ENCODE assay signal across 8 mouse cellular contexts in the genomic region with DNA sequence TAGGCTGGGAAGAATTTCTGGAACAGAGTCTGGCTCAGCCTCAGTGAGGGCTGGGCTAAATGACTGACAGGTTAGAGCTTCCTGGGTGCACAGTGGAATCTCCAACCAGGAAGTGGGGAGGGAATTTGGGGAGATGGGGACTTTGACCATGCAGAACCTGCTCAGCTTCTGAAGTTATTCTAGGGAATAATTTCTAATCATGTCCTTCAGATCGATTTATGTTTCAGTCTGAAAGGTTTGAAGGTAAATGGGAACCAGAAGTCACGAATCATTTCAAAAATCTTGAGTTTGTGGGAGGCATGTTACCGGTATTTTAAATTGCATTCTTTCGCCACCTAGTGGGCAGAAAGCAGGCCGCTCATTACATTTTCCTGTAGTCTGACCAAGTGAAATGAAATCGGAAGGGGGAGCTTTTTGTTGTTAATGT.
DNase-seq lines count a peak whose midpoint lies in the region; ATAC-seq lines count a peak whose summit lies in the region.

No protein-coding gene starts in this region.

- H3K36me3 ChIP-seq in intestine, embryonic 15.5 days, result no peaks in the 10 kb centered on the region
- no peaks in the 10 kb centered on the region for H3K36me3 ChIP-seq in stomach, embryonic 14.5 days (ENCODE audit: control insufficient read depth, insufficient read depth, low read length)

- no peaks in the 10 kb centered on the region for H3K9me3 ChIP-seq in intestine, embryonic 15.5 days
- H3K9me3 ChIP-seq in stomach, embryonic 14.5 days (ENCODE audit: control insufficient read depth, low read depth, low read length), result no peaks in the 10 kb centered on the region

- peak; percentile 33 for DNase-seq in gastrocnemius, adult 18-20 months (ENCODE audit: low spot score)
- DNase-seq in gastrocnemius, postnatal 36 days, result no peak
- DNase-seq in cerebellum, adult 9-10 months, result peak; percentile 42
- DNase-seq in frontal cortex, adult 2 months (ENCODE audit: extremely low spot score in 1 of 2, low spot score in 1 of 2), result peak; percentile 32 to 79
- peak; percentile 66 to 79 for DNase-seq in left cerebral cortex, postnatal 14 days (ENCODE audit: low spot score in 2 of 2)
- DNase-seq in mesoderm, embryonic 11.5 days (ENCODE audit: low read depth, low spot score), result peak; percentile 58

- ATAC-seq in intestine, embryonic 15.5 days, result peak; percentile 85
- no peak for ATAC-seq in stomach, embryonic 14.5 days (ENCODE audit: insufficient number of reproducible peaks, insufficient read depth, low FRiP score, low read depth)

- no peak overlapping the region for H3K4me3 ChIP-seq in intestine, embryonic 15.5 days (replicated peaks)
- no peak overlapping the region for H3K4me3 ChIP-seq in stomach, embryonic 14.5 days (ENCODE audit: low read depth, low read length)

- H3K9ac ChIP-seq in intestine, embryonic 15.5 days, result no peak overlapping the region
- H3K9ac ChIP-seq in stomach, embryonic 14.5 days (replicated peaks; ENCODE audit: low read depth, low read length), result no peak overlapping the region

- H3K27ac ChIP-seq in intestine, embryonic 15.5 days, result no peak overlapping the region
- H3K27ac ChIP-seq in stomach, embryonic 14.5 days (ENCODE audit: low read length), result no peak overlapping the region

- WGBS in intestine, embryonic 15.5 days, result 6% methylated on average over 6 of the region's 6 CpGs
- WGBS in stomach, embryonic 14.5 days, result 5% methylated on average over 6 of the region's 6 CpGs

- H3K27me3 ChIP-seq in intestine, embryonic 15.5 days (replicated peaks), result no peaks in the 10 kb centered on the region
- H3K27me3 ChIP-seq in stomach, embryonic 14.5 days (ENCODE audit: control insufficient read depth, insufficient read depth, low read length), result no peaks in the 10 kb centered on the region

- H3K4me1 ChIP-seq in intestine, embryonic 15.5 days (replicated peaks), result no peaks in the 10 kb centered on the region
- H3K4me1 ChIP-seq in stomach, embryonic 14.5 days (ENCODE audit: control insufficient read depth, insufficient read depth, low read length), result 0 out of 2 replicates have a peak, but pooled peaks cover 3% of the 10 kb centered on the region

- peak overlapping the region; percentile 20; the same call in 1 of the 2 replicates for H3K4me2 ChIP-seq in intestine, embryonic 15.5 days (replicated peaks)
- H3K4me2 ChIP-seq in stomach, embryonic 14.5 days (replicated peaks; ENCODE audit: low read depth, low read length), result 0 out of 2 replicates have a peak overlapping the region, but pooled peaks have one; percentile 6

- intact Hi-C loops in gastrocnemius, postnatal 36 days (cut with DNase I), result loop anchor here (2.0 to 10.0 kb wide), 2 partner anchors 125 to 259 kb away; no protein-coding TSS in a partner anchor
- intact Hi-C loops in left cerebral cortex, postnatal 14 days (cut with DNase I), result no loop called here

Comparison
In these comparisons a context has a peak if more than half of its experiments do, and no peak if none do; other contexts are left out.
1. DNase-seq: peak in gastrocnemius, adult 18-20 months (single experiment), cerebellum, adult 9-10 months (single experiment), frontal cortex, adult 2 months (2 of 2), left cerebral cortex, postnatal 14 days (2 of 2) and mesoderm, embryonic 11.5 days (single experiment); none in gastrocnemius, postnatal 36 days (0 of 2).